25 mouse cellular contexts compared by ENCODE assay signal in genomic region chr13:65286771-65287170, GRCm38 (mm10). TPM values are rescaled to one million over a fixed set of nuclear protein-coding genes. Genes with fewer than 3 reads are reported as not detected.
DNase-seq lines count a peak whose midpoint lies in the region; ATAC-seq and TF ChIP-seq lines count a peak whose summit lies in the region.
"Had no signal": no experiment of that assay in that cellular context is flagged by ENCODE, and none has a peak within 500 bp of the region (broad histone marks: within the 10 kb centered on the region; RNA-seq: fewer than 3 reads in every experiment).

No protein-coding gene starts in this region.

- ATAC-seq in lung, postnatal 0 days: no peak
- ATAC-seq in neutrophil, adult 5-6 weeks (ENCODE audit: extremely low read depth, insufficient number of reproducible peaks, low FRiP score, poor library complexity, severe bottlenecking): 0 out of 2 replicates have a peak, but pooled peaks have one; percentile 33
- ATAC-seq in midbrain, embryonic 14.5 days (ENCODE audit: low FRiP score, low TSS enrichment): no peak
- ATAC-seq: activated CD4-positive, CD25-positive, alpha-beta regulatory T cell, adult 4 months; forebrain, embryonic 16.5 days; intestine, embryonic 15.5 days; midbrain, embryonic 13.5 days had no signal

- no peak overlapping the region for H3K9ac ChIP-seq in lung, postnatal 0 days (replicated peaks; ENCODE audit: low read depth)
- no peak overlapping the region for H3K9ac ChIP-seq in midbrain, embryonic 14.5 days (replicated peaks; ENCODE audit: low read length)
- H3K9ac ChIP-seq: embryonic facial prominence, embryonic 15.5 days; heart, embryonic 13.5 days; hindbrain, embryonic 13.5 days; intestine, embryonic 15.5 days; limb, embryonic 15.5 days; lung, embryonic 14.5 days; midbrain, embryonic 13.5 days had no signal

- no peaks in the 10 kb centered on the region for H3K4me1 ChIP-seq in lung, adult 2 months (ENCODE audit: control insufficient read depth, insufficient read depth, low read length)
- no peaks in the 10 kb centered on the region for H3K4me1 ChIP-seq in lung, postnatal 0 days (ENCODE audit: insufficient read depth, low read depth, low read length)
- no peaks in the 10 kb centered on the region for H3K4me1 ChIP-seq in midbrain, embryonic 14.5 days (ENCODE audit: control insufficient read depth, insufficient read depth, low read length)
- H3K4me1 ChIP-seq: embryonic facial prominence, embryonic 15.5 days; heart, embryonic 13.5 days; hindbrain, embryonic 13.5 days; intestine, embryonic 15.5 days; limb, embryonic 15.5 days; midbrain, embryonic 13.5 days had no signal

- H3K4me2 ChIP-seq in lung, postnatal 0 days (replicated peaks; ENCODE audit: low read depth, low read length): no peak overlapping the region
- H3K4me2 ChIP-seq in midbrain, embryonic 14.5 days (ENCODE audit: low read length): no peak overlapping the region
- H3K4me2 ChIP-seq: embryonic facial prominence, embryonic 15.5 days; heart, embryonic 13.5 days; hindbrain, embryonic 13.5 days; intestine, embryonic 15.5 days; limb, embryonic 15.5 days; lung, embryonic 14.5 days; midbrain, embryonic 13.5 days had no signal

- DNase-seq in lung, adult 2 months: no peak
- no peak for DNase-seq in lung, postnatal 0 days (ENCODE audit: low spot score)
- DNase-seq in ES-CJ7 (ENCODE audit: low read depth, low spot score) (peak; percentile 72), ZHBTc4 (ENCODE audit: low read depth, low spot score) (peak; percentile 67)
- no peak for DNase-seq in midbrain, embryonic 14.5 days
- DNase-seq in testis, postnatal 10 days (ENCODE audit: low spot score): no peak
- DNase-seq: adrenal gland, postnatal 10 days; cerebellum, postnatal 25 days; lung, embryonic 14.5 days; right cerebral cortex, postnatal 14 days; spleen, adult 18-20 months had no signal

- peaks cover 26% of the 10 kb centered on the region for H3K36me3 ChIP-seq in lung, postnatal 0 days (ENCODE audit: insufficient read depth, low read length)
- H3K36me3 ChIP-seq in midbrain, embryonic 14.5 days (ENCODE audit: control insufficient read depth, insufficient read depth, low read length): peaks cover 70% of the 10 kb centered on the region

- no peaks in the 10 kb centered on the region for H3K27me3 ChIP-seq in lung, postnatal 0 days (replicated peaks; ENCODE audit: insufficient read depth, low read length)
- no peaks in the 10 kb centered on the region for H3K27me3 ChIP-seq in midbrain, embryonic 14.5 days (ENCODE audit: control insufficient read depth, insufficient read depth, low read length)
- H3K27me3 ChIP-seq: embryonic facial prominence, embryonic 15.5 days; heart, embryonic 13.5 days; hindbrain, embryonic 13.5 days; intestine, embryonic 15.5 days; limb, embryonic 15.5 days; midbrain, embryonic 13.5 days had no signal

- peaks cover 7% of the 10 kb centered on the region; the same call in 1 of the 2 replicates for H3K9me3 ChIP-seq in lung, postnatal 0 days (ENCODE audit: low read length)
- peaks cover 73% of the 10 kb centered on the region for H3K9me3 ChIP-seq in midbrain, embryonic 14.5 days (ENCODE audit: control insufficient read depth, low read length)
- H3K9me3 ChIP-seq: intestine, embryonic 15.5 days had no signal

- TF ChIP-seq CTCF in lung, adult 2 months (IDR thresholded peaks at IDR 0.05; ENCODE audit: insufficient read depth, low read length): 0 out of 2 replicates have a peak, but pooled peaks have one; percentile 19
- TF ChIP-seq CTCF in lung, postnatal 0 days (IDR thresholded peaks at IDR 0.05): no peak

- 95% methylated on average over 2 of the region's 2 CpGs for WGBS in lung, adult 2 months
- 80% methylated on average over 2 of the region's 2 CpGs for WGBS in lung, postnatal 0 days
- WGBS in midbrain, embryonic 14.5 days: 94% methylated on average over 2 of the region's 2 CpGs

- H3K4me3 ChIP-seq in lung, adult 2 months (replicated peaks; ENCODE audit: extremely low read depth, low read depth, low read length): no peak overlapping the region
- no peak overlapping the region for H3K4me3 ChIP-seq in lung, postnatal 0 days (ENCODE audit: low read depth, low read length)
- no peak overlapping the region for H3K4me3 ChIP-seq in midbrain, embryonic 14.5 days (replicated peaks; ENCODE audit: low read depth, low read length)
- H3K4me3 ChIP-seq: embryonic facial prominence, embryonic 15.5 days; heart, embryonic 13.5 days; hindbrain, embryonic 13.5 days; intestine, embryonic 15.5 days; limb, embryonic 15.5 days; midbrain, embryonic 13.5 days had no signal

- TF ChIP-seq EP300 in lung, postnatal 0 days (IDR thresholded peaks at IDR 0.05): no peak

- H3K27ac ChIP-seq in lung, postnatal 0 days (ENCODE audit: low read length): no peak overlapping the region
- no peak overlapping the region for H3K27ac ChIP-seq in midbrain, embryonic 14.5 days (replicated peaks; ENCODE audit: low read depth, low read length)
- H3K27ac ChIP-seq: embryonic facial prominence, embryonic 15.5 days; heart, embryonic 13.5 days; hindbrain, embryonic 13.5 days; intestine, embryonic 15.5 days; kidney, postnatal 0 days; limb, embryonic 15.5 days; macrophage; midbrain, embryonic 13.5 days had no signal

- no peak for TF ChIP-seq POLR2A in lung, adult 2 months (IDR thresholded peaks at IDR 0.05; ENCODE audit: borderline replicate concordance, extremely low read depth, low read depth, low read length)

RNA-seq across cellular contexts. Expression of gene Zfp369, which starts 8.2 kb away (rescaled TPM):
- 13.3 and 16.7 TPM in 2 replicates for polyA plus RNA-seq in lung, adult 2 months (2012; rRNA removed)
- 7.0 and 7.7 TPM in 2 replicates for polyA plus RNA-seq in lung, postnatal 0 days (2015; fragmentation: Nextera tagmentation; extraction: Ambion mirVana)
- total RNA-seq in neutrophil, adult 5-6 weeks (2017): 46.9 and 56.2 TPM in 2 replicates
- polyA plus RNA-seq in midbrain, embryonic 14.5 days (2014; fragmentation: Nextera tagmentation; extraction: Ambion mirVana): 25.7 and 27.3 TPM in 2 replicates

RNA-seq across cellular contexts. Expression of gene Gm10775, which starts 27.4 kb away (rescaled TPM):
- not detected in 2 replicates for polyA plus RNA-seq in lung, adult 2 months (2012; rRNA removed)
- not detected in 2 replicates for polyA plus RNA-seq in lung, postnatal 0 days (2015; fragmentation: Nextera tagmentation; extraction: Ambion mirVana)
- total RNA-seq in neutrophil, adult 5-6 weeks (2017): not detected in 2 replicates
- polyA plus RNA-seq in midbrain, embryonic 14.5 days (2014; fragmentation: Nextera tagmentation; extraction: Ambion mirVana): 0.30 TPM in 1 of 2 replicates, not detected in the other
- total RNA-seq: adrenal gland, postnatal 10 days; gastrocnemius, postnatal 4 days; heart, postnatal 25 days had no signal
- polyA plus RNA-seq: activated CD4-positive, CD25-positive, alpha-beta regulatory T cell, adult 4 months; embryonic facial prominence, embryonic 15.5 days; forebrain, embryonic 16.5 days; heart, embryonic 13.5 days; intestine, embryonic 15.5 days; kidney, postnatal 0 days; limb, embryonic 15.5 days; lung, embryonic 14.5 days; macrophage; midbrain, embryonic 13.5 days; stomach, embryonic 14.5 days had no signal

Comparison
In these comparisons a context has a peak if more than half of its experiments do, and no peak if none do; other contexts are left out.
1. DNase-seq: peak in ES-CJ7 (single experiment) and ZHBTc4 (single experiment); none in lung, adult 2 months (single experiment), lung, postnatal 0 days (single experiment), midbrain, embryonic 14.5 days (single experiment) and testis, postnatal 10 days (single experiment).